Mouse (Mus musculus): ENCODE data around the gene Rnf213. TPM values are rescaled to one million over a fixed set of nuclear protein-coding genes. Genes with fewer than 3 reads are reported as not detected.
A peak's percentile ranks its signal among the peaks of the same experiment; 100 is the strongest.

Rnf213 gene
- 1.5 and 2.3 TPM in 2 replicates for polyA plus RNA-seq (2016; fragmentation: Nextera tagmentation; extraction: Ambion mirVana)

- H3K9ac ChIP-seq: peak within 1 kb of the TSS; percentile 41; the same call in 1 of the 2 replicates
- no peak for ATAC-seq (ENCODE audit: low FRiP score)
- 2% methylated on average over 19 of the region's 19 CpGs for WGBS
Observed at GRCm38 (mm10) chr11:119392800-119393482, at the start of gene Rnf213. Rnf213 (plus strand) TSS chr11:119393100.

DNA sequence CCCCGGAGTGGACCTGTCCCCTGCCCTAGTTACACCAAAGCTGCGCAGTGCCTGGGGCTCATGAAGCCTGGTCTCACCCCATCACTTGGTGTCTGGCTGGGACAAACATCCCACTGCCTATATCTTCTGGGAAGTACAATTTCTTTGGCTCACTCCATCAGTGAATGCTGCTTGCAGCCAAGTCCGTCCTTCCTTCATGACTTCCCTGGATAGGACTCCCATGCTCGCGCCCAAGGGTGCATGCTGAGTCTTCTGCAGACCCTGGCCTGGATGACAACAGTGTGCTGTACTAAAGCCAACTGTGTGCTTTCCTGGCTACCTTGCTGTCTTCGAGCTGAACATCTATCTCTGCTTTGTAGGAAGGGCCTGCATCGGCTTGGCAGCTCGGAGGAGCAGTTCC is 48.7 kb upstream of the Rnf213 start:
- no peak overlapping the region for H3K27ac ChIP-seq
- no peaks in the 10 kb centered on the region for H3K9me3 ChIP-seq (replicated peaks)
- H3K27me3 ChIP-seq: no peaks in the 10 kb centered on the region
- no peak overlapping the region for H3K4me2 ChIP-seq (replicated peaks)
- H3K36me3 ChIP-seq: no peaks in the 10 kb centered on the region
- ATAC-seq (ENCODE audit: low FRiP score): no peak
- 86% methylated on average over 8 of the region's 8 CpGs for WGBS
- H3K4me1 ChIP-seq: no peaks in the 10 kb centered on the region
- H3K4me3 ChIP-seq: no peak overlapping the region
- H3K9ac ChIP-seq: no peak overlapping the region

More at GRCm38 (mm10) chr11:119392800-119393482, at the start of gene Rnf213:
- no peaks in the 10 kb centered on the region for H3K9me3 ChIP-seq (replicated peaks)
- H3K4me1 ChIP-seq: peaks cover 22% of the 10 kb centered on the region
- no peaks in the 10 kb centered on the region for H3K36me3 ChIP-seq
- H3K4me2 ChIP-seq (replicated peaks): peak within 1 kb of the TSS; percentile 64
- peak within 1 kb of the TSS; percentile 38 for H3K4me3 ChIP-seq
- H3K27ac ChIP-seq: no peak within 1 kb of the TSS
- H3K27me3 ChIP-seq: peaks cover 89% of the 10 kb centered on the region

DNA sequence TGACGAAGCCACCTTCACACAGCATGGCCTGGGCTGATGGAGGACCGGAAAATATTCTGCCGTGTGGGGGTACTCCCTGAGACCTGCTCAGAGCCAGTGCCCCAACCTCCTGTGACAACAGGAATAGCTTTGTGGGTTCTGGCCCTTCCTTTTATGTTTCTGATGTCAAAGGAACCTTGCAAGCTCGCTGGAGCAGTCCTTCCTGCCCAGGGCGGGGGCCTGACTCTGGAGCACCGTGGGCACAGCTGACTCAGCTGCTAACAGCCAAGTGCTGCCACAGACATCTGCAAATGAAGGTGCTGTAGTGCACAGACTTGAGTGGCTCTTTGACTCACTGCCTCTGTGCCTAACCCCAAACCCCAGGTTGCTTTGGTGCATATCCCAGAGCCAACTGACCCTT is 48.0 kb upstream of the Rnf213 start:
- no peak for ATAC-seq (ENCODE audit: low FRiP score)
- H3K4me3 ChIP-seq: no peak overlapping the region
- WGBS: 77% methylated on average over 6 of the region's 6 CpGs
- H3K9ac ChIP-seq: no peak overlapping the region
- no peaks in the 10 kb centered on the region for H3K36me3 ChIP-seq
- H3K27ac ChIP-seq: no peak overlapping the region
- no peaks in the 10 kb centered on the region for H3K9me3 ChIP-seq (replicated peaks)
- no peak overlapping the region for H3K4me2 ChIP-seq (replicated peaks)
- no peaks in the 10 kb centered on the region for H3K4me1 ChIP-seq
- H3K27me3 ChIP-seq: no peaks in the 10 kb centered on the region

- Histone ChIP-seq H3K9ac (no peak overlapping the region), H3K9me3 (replicated peaks) (no peaks in the 10 kb centered on the region), H3K4me2 (replicated peaks) (no peak overlapping the region), H3K27ac (no peak overlapping the region), H3K4me3 (no peak overlapping the region), H3K27me3 (no peaks in the 10 kb centered on the region), H3K4me1 (no peaks in the 10 kb centered on the region), H3K36me3 (no peaks in the 10 kb centered on the region)
- 89% methylated on average over 4 of the region's 4 CpGs for WGBS
- no peak for ATAC-seq (ENCODE audit: low FRiP score)
Observed at GRCm38 (mm10) chr11:119347125-119347524, 45.8 kb upstream of the Rnf213 start.

DNA sequence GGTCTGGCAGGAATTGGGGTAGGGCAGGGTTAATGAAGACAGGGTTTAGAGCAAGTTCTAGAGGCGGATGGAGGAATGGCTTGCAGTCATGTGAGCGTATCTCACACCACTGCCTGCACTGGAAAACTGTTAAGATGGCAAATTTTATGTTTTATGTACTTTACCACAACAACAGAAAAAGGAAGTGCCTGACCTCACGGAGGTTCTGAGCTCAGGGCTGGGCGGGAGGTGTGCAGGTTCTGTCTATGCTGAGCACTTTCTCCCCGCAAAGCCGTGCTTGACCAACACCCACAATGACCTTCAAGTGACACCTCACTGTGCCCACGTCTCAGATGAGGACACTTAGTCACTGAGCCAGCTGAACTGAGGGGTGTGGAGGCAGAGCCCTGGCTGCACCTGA is 40.8 kb upstream of the Rnf213 start:
- no peak for ATAC-seq (ENCODE audit: low FRiP score)
- Histone ChIP-seq H3K27me3 (no peaks in the 10 kb centered on the region), H3K27ac (no peak overlapping the region), H3K9me3 (replicated peaks) (no peaks in the 10 kb centered on the region), H3K36me3 (no peaks in the 10 kb centered on the region), H3K4me2 (replicated peaks) (no peak overlapping the region), H3K9ac (no peak overlapping the region), H3K4me1 (peaks cover 15% of the 10 kb centered on the region), H3K4me3 (no peak overlapping the region)
- WGBS: 76% methylated on average over 7 of the region's 7 CpGs

- H3K9ac ChIP-seq: no peak overlapping the region
- H3K4me1 ChIP-seq: peaks cover 15% of the 10 kb centered on the region
- ATAC-seq (ENCODE audit: low FRiP score): no peak
- 83% methylated on average over 4 of the region's 4 CpGs for WGBS
- no peak overlapping the region for H3K4me3 ChIP-seq
- H3K9me3 ChIP-seq (replicated peaks): no peaks in the 10 kb centered on the region
- H3K27me3 ChIP-seq: no peaks in the 10 kb centered on the region
- H3K4me2 ChIP-seq (replicated peaks): no peak overlapping the region
- no peak overlapping the region for H3K27ac ChIP-seq
- H3K36me3 ChIP-seq: no peaks in the 10 kb centered on the region
Observed at GRCm38 (mm10) chr11:119353946-119354345, 39.0 kb upstream of the Rnf213 start.

- peaks cover 4% of the 10 kb centered on the region; the same call in 1 of the 2 replicates for H3K36me3 ChIP-seq
- peaks cover 15% of the 10 kb centered on the region for H3K4me1 ChIP-seq
- 8% methylated on average over 19 of the region's 23 CpGs for WGBS
- H3K27me3 ChIP-seq: no peaks in the 10 kb centered on the region
- no peak for ATAC-seq (ENCODE audit: low FRiP score)
- peak overlapping the region; percentile 80 for H3K9ac ChIP-seq
- H3K9me3 ChIP-seq (replicated peaks): no peaks in the 10 kb centered on the region
- H3K27ac ChIP-seq: peak overlapping the region; percentile 49; the same call in 1 of the 2 replicates
- peak overlapping the region; percentile 65 for H3K4me3 ChIP-seq
- peak overlapping the region; percentile 95 for H3K4me2 ChIP-seq (replicated peaks)
Observed at GRCm38 (mm10) chr11:119354798-119355442, 38.0 kb upstream of the Rnf213 start.

- Histone ChIP-seq H3K4me3 (peak within 1 kb of the TSS; percentile 65), H3K9ac (peak within 1 kb of the TSS; percentile 80), H3K4me2 (replicated peaks) (peak within 1 kb of the TSS; percentile 95), H3K27ac (peak within 1 kb of the TSS; percentile 49; the same call in 1 of the 2 replicates), H3K36me3 (peaks cover 4% of the 10 kb centered on the region; the same call in 1 of the 2 replicates), H3K9me3 (replicated peaks) (no peaks in the 10 kb centered on the region), H3K4me1 (peaks cover 15% of the 10 kb centered on the region), H3K27me3 (no peaks in the 10 kb centered on the region)
- ATAC-seq (ENCODE audit: low FRiP score): peak; percentile 92
- 3% methylated on average over 40 of the region's 40 CpGs for WGBS
Observed at GRCm38 (mm10) chr11:119355443-119356385, 37.2 kb upstream of the Rnf213 start, which contains the start of the genes Sgsh and Slc26a11. Sgsh (minus strand) TSS chr11:119355536. Slc26a11 (plus strand) TSS chr11:119355557.

DNA sequence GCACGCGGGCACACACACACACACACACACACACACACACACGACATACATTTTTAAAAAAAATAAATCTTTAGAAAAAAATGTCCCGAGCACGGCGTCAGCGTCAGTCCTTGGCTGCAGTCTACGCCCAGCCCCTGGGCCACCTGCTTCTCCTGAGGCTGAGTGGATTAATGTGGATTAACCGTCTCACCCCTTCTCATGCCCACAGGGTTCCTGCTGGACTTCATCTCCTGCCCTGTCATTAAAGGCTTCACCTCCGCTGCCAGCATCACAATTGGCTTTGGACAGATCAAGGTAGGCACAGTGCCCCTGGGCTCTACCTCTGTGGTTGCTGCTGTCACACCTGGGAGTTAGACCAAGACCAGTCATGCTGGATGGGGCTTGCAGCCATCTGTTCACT is 33.8 kb upstream of the Rnf213 start:
- H3K36me3 ChIP-seq: peaks cover 4% of the 10 kb centered on the region; the same call in 1 of the 2 replicates
- H3K4me3 ChIP-seq: no peak overlapping the region
- H3K27ac ChIP-seq: no peak overlapping the region
- peaks cover 28% of the 10 kb centered on the region for H3K4me1 ChIP-seq
- no peak overlapping the region for H3K4me2 ChIP-seq (replicated peaks)
- no peaks in the 10 kb centered on the region for H3K9me3 ChIP-seq (replicated peaks)
- no peak overlapping the region for H3K9ac ChIP-seq
- no peaks in the 10 kb centered on the region for H3K27me3 ChIP-seq
- 91% methylated on average over 10 of the region's 10 CpGs for WGBS
- no peak for ATAC-seq (ENCODE audit: low FRiP score)

DNA sequence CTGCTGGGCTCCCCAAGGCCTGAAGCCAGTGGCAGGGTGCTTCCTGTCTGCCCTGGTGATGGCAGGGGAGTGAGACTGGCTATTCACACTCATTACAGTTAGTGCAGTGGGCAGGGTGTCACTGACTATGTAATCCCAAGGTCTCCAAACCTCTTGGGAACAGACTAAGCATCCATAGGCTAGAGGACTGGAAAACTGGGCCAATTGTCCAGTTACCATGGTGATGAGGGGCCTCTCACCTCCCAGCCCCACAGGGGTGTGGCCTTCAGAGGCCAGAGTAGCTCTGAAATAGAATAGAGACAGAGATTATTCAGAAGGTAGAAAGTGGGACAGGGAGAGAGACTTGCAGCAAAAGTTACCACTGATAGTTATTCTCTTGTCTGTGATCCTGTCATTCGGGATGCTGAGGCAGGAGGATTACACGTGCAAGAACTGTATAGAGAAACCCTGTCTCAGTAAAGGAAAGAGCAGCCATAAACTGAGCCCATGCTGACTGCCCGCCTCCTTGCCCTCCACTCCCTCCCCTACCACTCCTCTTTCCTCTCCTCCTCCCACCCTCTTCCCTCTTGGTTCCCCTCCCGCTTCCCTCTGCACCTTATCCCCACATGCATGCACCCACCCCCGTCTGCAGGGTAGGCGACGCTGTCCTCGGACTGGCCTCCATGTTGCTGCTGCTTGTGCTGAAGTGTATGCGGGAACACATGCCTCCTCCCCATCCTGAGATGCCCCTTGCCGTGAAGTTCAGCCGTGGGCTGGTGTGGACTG is 29.9 kb upstream of the Rnf213 start:
- ATAC-seq (ENCODE audit: low FRiP score): peak; percentile 48
- no peaks in the 10 kb centered on the region for H3K27me3 ChIP-seq
- H3K4me3 ChIP-seq: peak overlapping the region; percentile 13; the same call in 1 of the 2 replicates
- H3K36me3 ChIP-seq: peaks cover 8% of the 10 kb centered on the region; the same call in 1 of the 2 replicates
- H3K4me2 ChIP-seq (replicated peaks): peak overlapping the region; percentile 47
- WGBS: 26% methylated on average over 11 of the region's 11 CpGs
- H3K9me3 ChIP-seq (replicated peaks): no peaks in the 10 kb centered on the region
- peak overlapping the region; percentile 48 for H3K27ac ChIP-seq
- H3K4me1 ChIP-seq: peaks cover 13% of the 10 kb centered on the region
- peak overlapping the region; percentile 51; the same call in 1 of the 2 replicates for H3K9ac ChIP-seq

- peak overlapping the region; percentile 51; the same call in 1 of the 2 replicates for H3K9ac ChIP-seq
- H3K9me3 ChIP-seq (replicated peaks): no peaks in the 10 kb centered on the region
- peak overlapping the region; percentile 47 for H3K4me2 ChIP-seq (replicated peaks)
- no peaks in the 10 kb centered on the region for H3K27me3 ChIP-seq
- H3K27ac ChIP-seq: peak overlapping the region; percentile 48; the same call in 1 of the 2 replicates
- peaks cover 13% of the 10 kb centered on the region for H3K4me1 ChIP-seq
- WGBS: 32% methylated on average over 11 of the region's 11 CpGs
- ATAC-seq (ENCODE audit: low FRiP score): peak; percentile 81
- peaks cover 8% of the 10 kb centered on the region; the same call in 1 of the 2 replicates for H3K36me3 ChIP-seq
- peak overlapping the region; percentile 13; the same call in 1 of the 2 replicates for H3K4me3 ChIP-seq
Observed at GRCm38 (mm10) chr11:119363534-119364145, 29.3 kb upstream of the Rnf213 start.
